Mouse (Mus musculus) midbrain, embryonic 14.5 days (tissue): ENCODE measurements around the gene Ifnar2. TPM values are rescaled to one million over a fixed set of nuclear protein-coding genes. Genes with fewer than 3 reads are reported as not detected.

Experiments used
- ATAC-seq: fragments of 200-750 bp; cut with Nextera tagmentation; 2 replicates; pipeline ENCODE4 v1.8.0; 2017; ENCODE audit warnings: moderate number of reproducible peaks, moderate library complexity; ENCODE audit not compliant: low FRiP score, low TSS enrichment
- DNase-seq: peaks from one replicate; pipeline ENCODE4 v3.0.0-alpha.2; 2015
- H3K27ac ChIP-seq: fragments of 300-500 bp; sonication (generic); replicated peaks from 2 replicates; pipeline ENCODE4 v1.5.1; 2014; ENCODE audit warnings: mild to moderate bottlenecking, low read depth, low read length, moderate library complexity
- H3K27me3 ChIP-seq: fragments of 300-500 bp; sonication (generic); 2 replicates; pipeline ENCODE4 v1.6.1; 2014; ENCODE audit warnings: low read length, control low read depth, mixed read lengths; ENCODE audit not compliant: control insufficient read depth, insufficient read depth
- H3K36me3 ChIP-seq: fragments of 300-500 bp; sonication (generic); 2 replicates; pipeline ENCODE4 v1.6.1; 2014; ENCODE audit warnings: low read length, control low read depth; ENCODE audit not compliant: control insufficient read depth, insufficient read depth
- H3K4me1 ChIP-seq: fragments of 300-500 bp; sonication (generic); 2 replicates; pipeline ENCODE4 v1.6.1; 2014; ENCODE audit warnings: mild to moderate bottlenecking, antibody characterized with exemption, low read length, control low read depth; ENCODE audit not compliant: control insufficient read depth, insufficient read depth
- H3K4me2 ChIP-seq: fragments of 300-500 bp; sonication (generic); 2 replicates; pipeline ENCODE4 v1.6.1; 2014; ENCODE audit warnings: mild to moderate bottlenecking, low read length, moderate library complexity
- H3K4me3 ChIP-seq: fragments of 300-500 bp; sonication (generic); replicated peaks from 2 replicates; pipeline ENCODE4 v1.5.1; 2014; ENCODE audit warnings: low read depth, low read length
- H3K9ac ChIP-seq: fragments of 300-500 bp; sonication (generic); replicated peaks from 2 replicates; pipeline ENCODE4 v1.6.1; 2014; ENCODE audit warnings: mild to moderate bottlenecking, low read length, moderate library complexity
- H3K9me3 ChIP-seq: fragments of 300-500 bp; sonication (generic); 2 replicates; pipeline ENCODE4 v1.6.1; 2016; ENCODE audit warnings: low read length, control low read depth, mixed read lengths; ENCODE audit not compliant: control insufficient read depth
- WGBS: fragments of 180-500 bp; shearing (Covaris S2); extraction: QIAGEN DNeasy Blood & Tissue Kit; methylation state at CpG from one replicate; pipeline ENCODE4 v1.1.7; 2014; 5-methylcytosine and 5-hydroxymethylcytosine counted together
- polyA plus RNA-seq: library from polyadenylated mRNA; unstranded; fragments of >200 nt; fragmentation: Nextera tagmentation; extraction: Ambion mirVana; gene quantifications from 2 replicates; pipeline ENCODE4 v1.2.1, GENCODE M21; 2014

The Ifnar2 gene
- polyA plus RNA-seq = 29.0 and 32.2 TPM in 2 replicates

- peak; percentile 91 for ATAC-seq
These were observed at the start of gene Ifnar2 for GRCm38 (mm10) chr16:91372577-91373472. TSS of gene Ifnar2 (plus strand) at chr16:91372783.

GRCm38 (mm10) chr16:91327605-91328004 lies 45.0 kb upstream of the Ifnar2 start:
- Histone ChIP-seq H3K27me3 (0 out of 2 replicates have a peak, but pooled peaks cover 5% of the 10 kb centered on the region), H3K4me2 (no peak overlapping the region), H3K9me3 (no peaks in the 10 kb centered on the region), H3K27ac (0 out of 2 replicates have a peak overlapping the region, but pooled peaks have one; percentile 22), H3K36me3 (no peaks in the 10 kb centered on the region), H3K4me3 (no peak overlapping the region), H3K9ac (no peak overlapping the region), H3K4me1 (no peaks in the 10 kb centered on the region)
- DNase-seq (peak; percentile 50), ATAC-seq (0 out of 2 replicates have a peak, but pooled peaks have one; percentile 14)
- WGBS = 43% methylated on average over 7 of the region's 7 CpGs

More at GRCm38 (mm10) chr16:91372577-91373472, at the start of gene Ifnar2:
- peak within 1 kb of the TSS; percentile 69 for H3K4me2 ChIP-seq
- no peaks in the 10 kb centered on the region for H3K9me3 ChIP-seq
- peak within 1 kb of the TSS; percentile 88 for H3K4me3 ChIP-seq
- under 1% methylated on average over 62 of the region's 62 CpGs for WGBS
- 0 out of 2 replicates have a peak, but pooled peaks cover 9% of the 10 kb centered on the region for H3K4me1 ChIP-seq
- H3K36me3 ChIP-seq = 0 out of 2 replicates have a peak, but pooled peaks cover 2% of the 10 kb centered on the region
- DNase-seq = peak; percentile 88
- H3K27me3 ChIP-seq = no peaks in the 10 kb centered on the region
- H3K9ac ChIP-seq = peak within 1 kb of the TSS; percentile 95
- peak within 1 kb of the TSS; percentile 95 for H3K27ac ChIP-seq

- DNase-seq = no peak
- Histone ChIP-seq H3K27ac (no peak overlapping the region), H3K4me1 (no peaks in the 10 kb centered on the region), H3K9me3 (no peaks in the 10 kb centered on the region), H3K4me3 (no peak overlapping the region), H3K9ac (no peak overlapping the region), H3K36me3 (no peaks in the 10 kb centered on the region), H3K27me3 (no peaks in the 10 kb centered on the region), H3K4me2 (no peak overlapping the region)
- ATAC-seq = no peak
- WGBS = 78% methylated on average over 19 of the region's 19 CpGs
These were observed 43.7 kb upstream of the Ifnar2 start for GRCm38 (mm10) chr16:91328922-91329321.

- no peaks in the 10 kb centered on the region for H3K4me1 ChIP-seq
- no peaks in the 10 kb centered on the region for H3K36me3 ChIP-seq
- no peak overlapping the region for H3K4me2 ChIP-seq
- DNase-seq (no peak), ATAC-seq (no peak)
- 66% methylated on average over 6 of the region's 6 CpGs for WGBS
- H3K27me3 ChIP-seq = no peaks in the 10 kb centered on the region; the same call in 1 of the 2 replicates
- no peak overlapping the region for H3K4me3 ChIP-seq
- no peaks in the 10 kb centered on the region for H3K9me3 ChIP-seq
- H3K27ac ChIP-seq = no peak overlapping the region
- no peak overlapping the region for H3K9ac ChIP-seq
These were observed 42.1 kb upstream of the Ifnar2 start for GRCm38 (mm10) chr16:91330496-91330895.

GRCm38 (mm10) chr16:91331153-91331552 lies 41.4 kb upstream of the Ifnar2 start:
- Histone ChIP-seq H3K36me3 (no peaks in the 10 kb centered on the region), H3K9ac (no peak overlapping the region), H3K4me2 (no peak overlapping the region), H3K4me3 (no peak overlapping the region), H3K27me3 (no peaks in the 10 kb centered on the region; the same call in 1 of the 2 replicates), H3K4me1 (no peaks in the 10 kb centered on the region), H3K9me3 (no peaks in the 10 kb centered on the region), H3K27ac (no peak overlapping the region)
- 48% methylated on average over 5 of the region's 5 CpGs for WGBS
- ATAC-seq (no peak), DNase-seq (no peak)

- no peaks in the 10 kb centered on the region for H3K9me3 ChIP-seq
- ATAC-seq = no peak
- WGBS = 74% methylated on average over 7 of the region's 7 CpGs
These were observed 39.7 kb upstream of the Ifnar2 start for GRCm38 (mm10) chr16:91332880-91333279.

GRCm38 (mm10) chr16:91334190-91334893 lies 38.2 kb upstream of the Ifnar2 start:
- Histone ChIP-seq H3K4me3 (no peak overlapping the region), H3K9ac (no peak overlapping the region), H3K27me3 (no peaks in the 10 kb centered on the region; the same call in 1 of the 2 replicates), H3K9me3 (no peaks in the 10 kb centered on the region), H3K4me2 (no peak overlapping the region), H3K27ac (no peak overlapping the region), H3K4me1 (no peaks in the 10 kb centered on the region), H3K36me3 (no peaks in the 10 kb centered on the region)
- ATAC-seq (no peak), DNase-seq (no peak)
- WGBS = 4% methylated on average over 10 of the region's 10 CpGs

More at GRCm38 (mm10) chr16:91332880-91333279, 39.7 kb upstream of the Ifnar2 start:
- no peak overlapping the region for H3K4me3 ChIP-seq
- H3K36me3 ChIP-seq = no peaks in the 10 kb centered on the region
- no peak overlapping the region for H3K9ac ChIP-seq
- H3K27me3 ChIP-seq = no peaks in the 10 kb centered on the region; the same call in 1 of the 2 replicates
- no peak for DNase-seq
- no peaks in the 10 kb centered on the region for H3K4me1 ChIP-seq
- H3K27ac ChIP-seq = no peak overlapping the region
- no peak overlapping the region for H3K4me2 ChIP-seq

GRCm38 (mm10) chr16:91336753-91337152 lies 35.8 kb upstream of the Ifnar2 start:
- Histone ChIP-seq H3K9me3 (no peaks in the 10 kb centered on the region), H3K4me2 (no peak overlapping the region), H3K27me3 (no peaks in the 10 kb centered on the region; the same call in 1 of the 2 replicates), H3K4me1 (no peaks in the 10 kb centered on the region), H3K4me3 (no peak overlapping the region), H3K9ac (no peak overlapping the region), H3K27ac (no peak overlapping the region), H3K36me3 (no peaks in the 10 kb centered on the region)
- DNase-seq (no peak), ATAC-seq (no peak)
- WGBS = 90% methylated on average over 4 of the region's 4 CpGs
